Mouse (Mus musculus): Measurements from ENCODE around the gene Prlh.
A peak's percentile ranks its signal among the peaks of the same experiment; 100 is the strongest.

Gene Prlh

DNA sequence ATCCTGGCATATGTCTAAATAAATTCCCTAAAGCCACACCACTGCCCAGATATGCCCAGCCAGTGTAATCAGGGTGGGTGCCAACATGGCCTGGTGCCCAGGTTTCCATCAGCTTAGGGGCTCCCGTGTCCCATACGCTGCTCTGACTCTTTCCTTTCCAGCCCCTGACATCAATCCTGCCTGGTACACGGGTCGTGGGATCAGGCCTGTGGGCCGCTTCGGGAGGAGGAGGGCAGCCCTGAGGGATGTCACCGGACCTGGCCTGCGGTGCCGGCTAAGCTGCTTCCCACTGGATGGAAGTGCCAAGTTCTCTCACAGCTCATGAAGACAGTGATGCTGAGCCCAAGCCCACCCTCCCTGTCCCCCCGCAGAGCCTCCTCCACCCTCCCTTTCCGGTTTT is 780 bp downstream of the Prlh start:
- DNase-seq (ENCODE audit: low spot score) = no peak

DNA sequence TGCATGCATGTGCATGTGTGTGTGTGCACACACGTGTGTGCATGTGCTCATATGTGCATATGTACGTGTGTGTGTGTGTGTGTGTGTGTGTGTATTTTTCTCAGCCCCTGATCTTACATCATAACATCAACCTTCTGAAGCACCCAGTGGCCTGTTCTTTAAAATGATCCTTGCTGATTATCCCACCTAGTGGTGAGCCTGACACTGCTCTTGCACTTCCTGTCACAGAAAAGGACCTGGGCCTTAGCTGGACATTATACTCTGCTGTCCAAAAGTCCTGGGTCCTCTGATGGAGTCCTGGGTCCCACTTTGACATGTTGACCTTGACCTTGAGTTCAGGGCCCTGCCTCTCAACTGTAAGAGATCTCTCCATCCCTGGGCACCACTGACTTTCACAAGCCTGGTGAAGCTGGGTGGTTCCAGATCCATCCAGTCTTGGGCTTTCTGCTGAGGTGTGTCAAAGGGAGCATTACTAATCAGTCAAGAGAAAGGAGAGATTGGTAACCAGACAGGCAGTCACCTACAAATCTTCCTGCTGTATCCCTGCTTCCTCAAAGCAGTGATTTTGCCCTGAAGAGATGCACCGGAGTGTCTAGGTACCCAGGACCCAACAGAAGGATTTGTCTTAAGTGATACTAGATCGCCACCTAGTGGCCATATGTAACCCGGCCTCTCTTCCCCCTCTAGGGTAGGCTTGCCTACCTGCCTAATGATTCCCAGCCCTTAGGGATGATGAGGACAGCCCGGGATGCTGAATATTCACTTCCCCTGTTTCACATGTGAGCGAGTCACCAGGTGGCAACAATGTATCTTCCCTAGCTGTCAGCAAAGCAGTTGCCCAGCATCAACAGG is 3.6 kb downstream of the Prlh start:
- peak; percentile 83 for DNase-seq (ENCODE audit: low spot score)

DNA sequence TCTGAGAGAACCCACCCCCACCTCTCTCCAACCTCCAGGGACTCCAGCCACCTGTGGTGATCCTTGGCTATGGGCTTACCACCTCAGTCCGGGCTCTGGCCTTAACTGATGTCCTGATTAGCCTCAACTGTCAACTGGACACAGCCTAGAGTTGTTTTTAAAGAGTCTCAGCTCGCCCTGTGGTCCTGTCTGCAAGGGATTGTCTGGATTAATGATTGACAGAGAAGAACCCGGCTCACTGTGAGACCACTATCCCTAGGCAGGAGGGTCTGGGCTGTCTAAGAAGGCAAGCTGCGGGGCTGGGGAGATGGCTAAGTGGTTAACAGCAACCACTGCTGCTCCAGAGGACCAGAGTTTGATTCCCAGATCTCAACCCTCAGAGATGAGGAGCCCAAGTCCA is 9.6 kb downstream of the Prlh start:
- DNase-seq (ENCODE audit: low spot score) = no peak

DNA sequence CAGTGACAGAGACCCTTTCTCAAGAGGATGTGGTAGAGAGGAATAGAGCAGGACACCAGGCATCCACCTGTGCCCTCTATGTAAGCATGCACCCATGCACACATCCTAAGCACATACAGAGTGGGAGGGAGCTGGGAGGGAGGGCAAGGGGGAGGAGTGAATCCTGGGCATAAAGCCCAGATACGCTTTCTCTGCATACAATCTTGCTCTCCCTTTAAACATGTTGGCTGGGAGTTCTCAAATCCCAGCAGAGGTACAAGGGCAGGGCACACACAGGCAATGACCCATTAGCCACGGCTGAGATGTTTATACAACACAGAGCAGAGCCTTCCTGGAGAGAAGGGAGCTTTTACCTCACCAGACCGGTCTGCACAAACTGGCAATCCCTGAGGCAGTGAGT is 10.1 kb downstream of the Prlh start:
- DNase-seq (ENCODE audit: low spot score) = no peak

DNA sequence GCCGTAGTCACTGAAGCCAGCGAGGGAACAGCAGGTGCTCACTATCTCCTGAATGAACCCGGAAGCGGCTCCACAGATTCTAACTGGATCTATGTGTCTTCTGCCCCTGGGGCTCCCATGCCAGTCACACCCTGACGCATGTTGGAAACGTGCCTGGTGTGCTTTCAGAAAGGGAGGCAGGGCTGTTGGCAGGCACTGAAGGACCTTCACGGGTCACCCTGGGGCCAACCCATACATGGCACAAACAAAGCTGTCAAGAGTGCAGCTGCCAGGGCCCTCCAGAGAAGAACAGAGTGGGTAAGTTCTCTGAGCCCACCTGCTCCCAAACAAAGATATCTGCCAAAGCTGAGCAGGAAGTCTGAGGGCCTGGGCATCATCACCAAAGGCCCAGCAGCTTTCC is 14.7 kb downstream of the Prlh start:
- no peak for DNase-seq (ENCODE audit: low spot score)

DNA sequence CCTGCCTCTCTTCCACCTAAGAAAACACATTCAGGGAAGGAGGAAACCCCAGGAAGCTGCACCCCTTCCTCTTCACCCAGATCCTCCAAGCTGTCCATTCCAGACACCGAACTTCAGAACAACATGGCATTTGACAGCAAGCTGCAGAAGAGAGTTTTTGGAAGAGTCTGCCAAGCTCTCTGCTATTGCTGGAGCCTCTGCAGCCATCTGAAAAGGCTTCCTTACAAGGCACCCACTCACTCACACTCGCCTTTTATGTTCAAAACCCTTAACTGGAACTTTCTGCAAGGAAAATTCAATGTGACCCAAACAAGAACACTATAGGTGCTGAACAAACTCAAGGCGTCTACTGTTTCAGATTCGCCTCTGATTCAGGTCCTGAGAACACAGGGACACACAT is 15.7 kb downstream of the Prlh start:
- no peak for DNase-seq (ENCODE audit: low spot score)

DNA sequence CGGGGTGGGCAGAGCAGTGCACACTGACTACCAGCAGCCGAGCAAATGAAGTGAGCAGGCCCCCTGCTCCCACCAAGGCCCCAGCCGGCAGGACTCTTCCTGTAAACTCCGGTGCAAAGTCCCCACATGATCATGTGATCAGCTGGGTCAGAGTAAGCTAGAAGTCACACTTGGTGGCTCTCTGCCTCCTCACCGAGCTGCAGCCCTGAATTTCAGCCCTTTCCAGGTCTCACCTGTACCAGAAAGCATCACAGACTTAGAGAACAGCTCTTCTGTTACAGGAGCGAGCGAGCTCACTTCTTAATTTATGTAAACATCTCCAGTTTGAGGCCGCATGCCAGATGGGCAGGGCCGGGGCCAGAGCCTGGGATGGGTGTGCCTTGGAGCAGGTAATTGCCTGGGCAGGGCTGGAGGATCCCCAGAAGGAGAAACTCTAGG is 16.5 kb downstream of the Prlh start, which contains the start of gene Rab17:
Gene Rab17, minus strand, starts transcription at position 315 of the 438 bp plus-strand sequence.
- no peak for DNase-seq (ENCODE audit: low spot score)

DNA sequence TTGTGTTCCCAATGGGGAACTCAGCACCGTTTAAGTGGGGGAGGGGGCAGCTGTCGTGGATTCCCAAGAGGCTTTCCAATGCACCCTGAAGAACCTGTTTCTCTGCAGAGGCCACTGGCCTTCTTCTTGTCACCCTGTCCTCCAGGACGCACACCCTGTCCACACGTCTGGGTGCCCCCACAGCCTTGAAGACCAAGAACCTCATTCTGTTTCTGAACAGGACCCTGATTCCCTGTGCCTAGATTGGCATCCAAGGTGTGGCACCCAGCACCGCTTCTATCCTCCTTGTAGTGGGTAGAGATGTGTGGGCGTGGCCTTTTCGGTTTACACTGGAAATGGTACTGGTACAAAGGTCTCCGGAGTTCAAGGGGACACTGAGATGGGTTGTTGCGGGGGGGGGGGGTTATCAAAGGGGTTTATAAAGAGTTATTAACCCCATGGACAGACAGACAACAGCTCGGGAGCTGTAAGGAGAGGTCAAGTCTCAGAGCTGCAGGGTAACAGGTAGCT is 17.0 kb downstream of the Prlh start:
- DNase-seq (ENCODE audit: low spot score) = no peak

DNA sequence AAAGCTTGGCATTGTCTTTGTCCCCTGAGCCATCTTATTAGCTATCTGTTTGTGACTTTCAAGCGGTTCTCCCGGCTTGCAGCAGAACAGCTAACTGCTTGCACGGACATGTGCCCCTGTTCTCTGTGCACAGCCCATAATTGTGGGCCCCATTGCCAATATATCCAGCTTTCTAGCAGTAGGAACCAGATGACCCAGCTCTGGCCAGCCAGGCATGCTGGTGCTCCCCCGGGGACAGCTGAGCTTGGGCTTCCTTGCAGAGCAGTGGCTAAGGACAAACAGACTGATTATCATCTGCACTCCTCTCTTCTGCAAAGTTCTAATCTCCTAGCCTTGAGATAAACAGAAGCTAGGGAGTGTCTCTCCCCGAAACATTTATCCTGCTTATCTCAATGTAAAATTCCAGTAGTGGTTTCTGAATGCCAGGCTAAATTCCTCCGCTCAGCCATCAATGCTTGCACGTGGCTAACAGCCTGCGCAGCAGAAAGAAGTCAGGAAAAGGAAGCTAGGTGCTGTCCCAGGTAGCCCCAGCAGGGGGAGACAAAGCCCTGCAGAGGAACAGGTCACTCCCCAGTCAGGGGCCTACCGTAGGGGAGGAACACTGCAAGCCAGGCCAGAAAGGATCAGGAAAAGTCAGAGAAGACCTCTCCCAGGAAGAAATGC is 20.1 kb downstream of the Prlh start:
- peak; percentile 94 for DNase-seq (ENCODE audit: low spot score)

DNA sequence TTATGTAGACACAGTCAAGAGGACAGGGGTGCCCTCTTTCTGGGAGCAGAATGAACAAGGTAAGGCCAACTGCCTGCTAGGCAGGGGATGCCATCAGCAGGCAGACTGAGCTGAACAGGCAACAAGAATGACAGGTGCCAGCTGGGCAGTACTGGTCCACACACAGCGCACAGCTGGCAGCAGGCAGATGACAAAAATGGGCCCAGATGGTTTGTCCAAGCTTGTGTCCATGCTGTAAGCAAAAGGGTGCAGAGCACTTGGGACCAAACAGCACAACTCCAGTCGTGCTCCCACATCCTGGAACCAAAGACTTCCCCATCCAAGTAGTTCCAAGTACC is 20.6 kb downstream of the Prlh start:
- DNase-seq (ENCODE audit: low spot score) = no peak

DNA sequence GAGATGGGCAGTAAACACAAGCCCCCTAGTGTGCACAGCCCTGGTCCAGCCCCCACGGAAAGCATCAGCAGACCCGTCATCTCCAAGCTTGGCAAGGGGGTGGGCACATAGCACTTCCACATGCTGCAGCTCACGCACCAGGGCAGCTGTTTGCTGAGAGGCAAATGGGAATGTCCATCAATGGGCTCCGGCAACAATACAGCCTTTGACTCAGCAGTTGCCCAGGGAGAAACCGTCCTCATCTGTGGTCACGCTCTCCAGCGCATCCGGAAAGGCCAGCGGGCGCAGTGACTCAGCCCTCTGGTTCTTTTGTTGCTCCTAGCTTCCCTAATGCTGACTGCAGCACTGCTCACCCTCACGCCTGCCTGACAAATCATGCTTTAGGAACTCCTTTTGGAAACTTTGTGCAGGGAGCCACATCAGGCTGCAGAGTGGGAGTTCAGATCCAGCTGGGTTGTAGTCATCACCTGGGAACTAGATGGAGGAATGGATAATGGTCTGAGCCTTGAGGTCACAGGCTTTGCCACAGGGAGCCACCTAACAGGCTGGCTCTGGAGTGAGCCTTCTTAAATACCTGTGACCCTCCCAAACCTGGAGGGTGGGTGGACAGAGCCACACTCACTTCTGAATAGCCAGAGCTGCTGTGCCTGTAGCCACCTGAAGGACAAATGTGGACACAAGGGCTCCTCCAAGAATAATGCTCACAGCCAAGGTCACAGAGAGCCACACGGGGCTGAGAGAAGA is 22.2 kb downstream of the Prlh start:
- DNase-seq (ENCODE audit: low spot score) = peak; percentile 67

DNA sequence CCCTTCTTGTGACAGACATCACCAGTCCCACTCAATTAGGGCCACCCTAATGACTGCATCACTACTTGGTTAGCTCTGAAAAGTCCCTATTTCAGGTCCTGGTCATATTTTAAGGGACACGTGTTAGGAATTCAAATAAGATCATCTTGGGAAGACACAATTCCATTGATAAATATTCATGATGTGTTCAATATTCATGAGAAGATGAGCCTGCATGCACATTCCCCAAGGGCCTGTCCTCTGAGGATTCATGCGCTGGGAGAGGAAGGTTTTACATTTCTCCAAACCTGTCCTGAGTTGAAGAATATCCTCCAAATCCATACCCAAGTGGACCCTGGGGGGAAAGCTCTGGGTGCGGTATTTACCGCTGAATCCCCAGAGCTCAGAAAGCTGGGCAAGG is 23.1 kb downstream of the Prlh start:
- no peak for DNase-seq (ENCODE audit: low spot score)

DNA sequence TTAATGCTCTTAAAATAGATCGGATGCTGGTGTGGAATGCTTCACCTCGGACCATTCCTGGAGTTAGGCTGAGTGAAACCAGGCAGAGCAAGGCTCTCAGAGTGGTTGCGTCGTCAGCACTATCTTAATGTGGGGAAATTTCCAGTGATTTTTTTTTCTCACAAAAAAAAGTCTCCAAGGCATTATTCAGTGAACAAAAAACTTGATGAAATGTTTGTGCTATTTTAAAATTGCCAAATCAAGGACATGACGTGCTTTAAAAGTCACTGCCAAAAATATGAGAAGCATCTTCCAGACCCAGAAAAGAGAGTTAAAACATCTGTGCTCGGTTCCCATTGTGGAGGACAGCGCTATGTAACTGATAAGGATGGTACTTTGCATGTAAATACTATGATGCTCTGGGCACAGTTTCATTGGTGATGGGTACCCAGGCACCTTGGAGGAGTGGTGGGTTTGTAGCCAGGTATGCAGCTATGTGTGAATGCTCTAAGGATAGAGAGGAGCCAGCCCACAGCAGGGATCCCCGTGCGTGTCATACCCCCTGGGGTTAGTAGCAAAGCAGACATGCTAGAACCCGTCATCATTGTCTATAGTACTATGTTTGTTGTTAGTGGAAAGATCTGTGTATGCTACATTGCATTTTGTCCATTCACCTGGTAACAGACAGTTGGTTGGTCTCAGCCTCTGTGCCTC is 27.9 kb downstream of the Prlh start:
- DNase-seq (ENCODE audit: low spot score) = no peak

DNA sequence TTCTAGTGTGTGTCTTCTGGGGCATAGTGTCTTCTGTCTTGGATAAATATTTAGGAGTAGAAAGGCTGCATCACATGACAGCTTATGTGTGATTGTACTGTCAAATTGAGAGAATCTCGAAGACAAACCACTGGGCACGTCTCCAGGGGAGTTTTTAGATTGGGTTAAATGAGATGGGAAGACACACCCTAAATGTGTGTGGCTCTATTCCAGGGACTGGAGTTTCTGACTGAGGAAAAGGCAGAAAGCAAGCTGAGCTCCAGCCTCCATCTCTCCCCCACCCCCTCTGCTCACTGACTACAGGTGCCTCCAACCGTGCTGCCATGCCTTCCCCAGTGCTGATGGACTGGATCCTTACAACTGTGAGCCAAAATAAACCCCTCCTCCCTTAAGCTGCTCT is 28.4 kb downstream of the Prlh start:
- DNase-seq (ENCODE audit: low spot score) = no peak

DNA sequence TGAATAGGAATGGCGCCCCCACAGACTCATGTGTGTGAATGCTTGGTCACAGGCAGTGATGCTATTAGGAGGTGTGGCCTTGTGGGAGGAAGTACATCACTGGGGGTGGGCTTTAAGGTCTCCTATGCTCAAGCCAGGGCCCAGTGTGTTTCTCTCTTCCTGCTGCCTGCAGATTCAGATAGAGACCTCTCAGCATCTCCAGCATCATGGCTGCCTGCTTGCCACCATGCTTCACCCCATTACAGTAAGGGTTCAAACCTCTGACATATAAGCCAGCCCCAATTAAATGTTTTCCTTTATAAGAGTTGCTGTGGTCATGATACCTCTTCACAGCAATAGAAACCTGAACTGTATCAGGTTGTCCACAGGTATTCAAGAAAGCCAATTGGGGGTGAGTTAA is 43.0 kb downstream of the Prlh start:
- no peak for DNase-seq (ENCODE audit: low spot score)

DNA sequence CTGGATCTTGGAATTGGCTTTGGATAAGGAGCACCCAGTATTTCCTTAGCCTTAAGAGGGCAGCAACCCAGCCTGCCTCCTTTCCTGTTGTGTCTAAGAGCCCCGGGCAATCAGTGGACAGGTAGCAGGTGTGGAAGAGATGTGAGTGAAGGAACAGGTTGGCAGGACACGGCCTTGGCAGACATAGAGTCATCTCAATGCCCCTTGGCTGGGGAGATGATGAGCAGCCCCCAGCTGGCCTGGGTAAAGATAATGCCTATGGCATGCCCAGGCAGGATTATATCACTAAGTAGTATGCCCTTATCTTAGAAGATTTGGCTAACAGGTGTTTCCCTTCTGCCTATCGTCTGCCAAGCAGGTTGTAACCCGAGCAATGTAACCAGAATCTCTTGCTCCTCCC is 44.2 kb downstream of the Prlh start:
- no peak for DNase-seq (ENCODE audit: low spot score)

DNA sequence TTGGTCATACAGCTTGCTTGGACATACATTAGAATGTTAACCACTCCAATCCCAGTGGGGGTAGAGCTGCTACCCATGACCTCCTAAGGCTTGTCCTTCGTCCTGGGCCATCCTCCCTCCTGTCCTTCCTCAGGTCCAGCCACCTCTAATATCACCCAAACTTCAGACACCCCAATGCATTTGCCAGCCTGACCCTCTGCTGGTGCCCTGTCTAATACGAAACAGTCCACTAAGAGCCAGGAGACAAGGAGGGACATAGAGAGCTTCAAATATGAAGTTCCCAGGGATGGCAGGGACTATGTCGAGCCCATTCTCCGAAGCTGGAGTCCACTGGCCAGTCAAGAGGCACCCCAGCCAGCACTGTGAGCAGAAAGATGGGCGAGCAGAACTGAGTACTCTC is 44.7 kb downstream of the Prlh start:
- DNase-seq (ENCODE audit: low spot score) = no peak

DNA sequence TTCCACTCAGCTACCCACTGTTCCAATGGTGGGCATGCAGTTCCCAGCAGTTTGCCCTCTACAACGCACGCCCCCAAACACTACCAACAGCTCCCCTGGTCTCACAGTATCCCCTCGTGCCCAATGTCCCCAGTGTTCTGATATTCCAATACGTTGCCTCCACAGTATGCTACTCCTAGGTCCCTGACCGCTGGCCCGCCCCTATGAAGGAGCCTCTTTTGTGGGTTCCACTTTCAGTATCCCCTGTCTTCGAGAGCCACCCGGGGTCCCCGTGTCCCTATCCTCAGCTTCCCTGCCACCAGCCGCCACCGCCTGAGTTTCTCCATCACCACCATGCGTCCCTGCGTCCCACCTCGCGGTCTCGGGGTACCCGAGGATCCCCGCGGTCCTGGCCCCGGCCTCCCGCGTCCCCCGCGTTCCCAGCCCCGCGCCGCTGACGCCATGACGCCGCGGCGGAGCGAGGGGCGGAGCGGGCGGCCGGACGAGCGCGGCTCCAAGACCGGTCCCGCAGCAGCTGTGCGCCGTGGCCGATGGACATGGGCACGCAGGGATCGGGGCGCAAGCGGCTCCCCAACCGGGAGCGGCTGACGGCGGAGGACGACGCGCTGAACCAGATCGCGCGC is 45.5 kb downstream of the Prlh start, which contains the start of gene Lrrfip1:
Gene Lrrfip1, plus strand, starts transcription at position 470 of the 623 bp plus-strand sequence.
- peak; percentile 49 for DNase-seq (ENCODE audit: low spot score)

DNA sequence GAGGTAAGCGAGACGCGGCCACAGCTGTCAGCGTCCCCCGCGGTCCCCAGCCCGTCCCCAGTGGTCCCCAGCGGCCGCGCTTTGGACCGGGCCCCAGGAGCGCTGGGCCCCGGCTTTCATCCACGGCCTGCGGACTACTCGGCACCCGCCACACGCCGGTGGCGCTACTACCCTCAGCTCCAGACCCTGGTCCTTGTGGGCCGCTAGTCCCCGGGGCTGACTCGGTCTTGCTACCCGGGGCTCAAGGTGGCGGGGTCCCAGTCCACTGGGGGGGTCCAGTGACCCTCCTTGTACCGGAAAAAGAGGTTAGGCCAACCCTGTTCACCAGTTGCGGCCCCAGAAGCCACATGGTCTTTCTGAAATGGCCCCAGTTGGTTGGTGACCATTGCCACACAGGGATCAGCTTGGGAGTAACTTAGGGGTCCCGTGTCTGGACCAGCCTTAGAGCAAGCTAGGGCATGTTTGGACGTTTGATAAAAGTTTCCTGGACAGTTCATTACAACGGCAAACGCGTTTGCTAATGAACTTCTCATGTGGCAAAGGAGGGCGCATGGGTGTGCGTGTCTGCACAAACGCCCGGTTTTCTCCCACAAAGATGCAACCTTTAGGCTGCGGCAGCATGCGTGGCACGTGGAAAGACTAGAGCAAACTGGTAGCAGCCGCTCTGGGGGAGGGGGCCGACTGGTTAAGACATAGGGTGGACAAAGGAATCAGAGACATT is 46.1 kb downstream of the Prlh start:
- DNase-seq (ENCODE audit: low spot score) = no peak

DNA sequence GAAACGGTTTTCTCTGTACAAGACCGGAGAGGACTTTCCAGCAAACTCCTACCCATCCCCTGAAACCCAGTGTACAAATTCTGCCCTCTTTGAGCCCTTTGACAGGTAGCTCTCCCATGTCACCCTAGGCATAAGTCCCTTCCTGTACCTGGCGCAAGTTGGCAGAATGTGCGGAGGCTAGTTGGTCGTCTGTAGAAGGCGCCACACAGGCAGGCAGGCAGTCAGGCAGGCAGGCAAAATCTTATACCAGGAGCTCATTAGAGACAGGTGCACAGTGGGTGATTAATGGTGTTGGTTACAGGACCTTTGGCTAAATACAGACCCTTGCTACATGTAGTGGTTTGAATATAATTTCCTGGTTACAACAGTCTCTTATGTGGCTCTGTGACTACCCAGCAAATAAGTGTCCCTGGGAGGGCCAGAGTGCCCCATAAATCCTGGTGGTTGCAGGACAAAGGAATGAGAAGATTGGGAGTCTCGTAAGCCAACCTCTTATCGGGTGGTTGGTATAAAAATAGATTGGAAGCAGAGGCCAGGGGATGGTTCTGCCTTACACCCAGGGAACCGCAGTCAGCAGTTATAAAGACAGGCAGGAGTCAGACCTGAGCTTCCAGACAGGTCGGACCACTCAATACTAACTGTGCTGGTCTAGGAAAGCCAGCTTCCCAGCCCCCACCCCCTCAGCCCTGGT is 47.1 kb downstream of the Prlh start:
- no peak for DNase-seq (ENCODE audit: low spot score)
